Mouse (Mus musculus) right cerebral cortex, postnatal 14 days (tissue): ENCODE data around the gene Per3.
"Not testable (repeated sequence)": the region's sequence is repeated elsewhere in the genome, so short reads cannot be mapped to it uniquely, and the experiment has no call there.

ENCODE experiments used
- DNase-seq: peaks from one replicate; pipeline ENCODE4 v3.0.0; 2022

Gene Per3

GRCm38 (mm10) chr4:151024152-151024551 lies 20.3 kb downstream of the Per3 start:
- DNase-seq = no peak

DNA sequence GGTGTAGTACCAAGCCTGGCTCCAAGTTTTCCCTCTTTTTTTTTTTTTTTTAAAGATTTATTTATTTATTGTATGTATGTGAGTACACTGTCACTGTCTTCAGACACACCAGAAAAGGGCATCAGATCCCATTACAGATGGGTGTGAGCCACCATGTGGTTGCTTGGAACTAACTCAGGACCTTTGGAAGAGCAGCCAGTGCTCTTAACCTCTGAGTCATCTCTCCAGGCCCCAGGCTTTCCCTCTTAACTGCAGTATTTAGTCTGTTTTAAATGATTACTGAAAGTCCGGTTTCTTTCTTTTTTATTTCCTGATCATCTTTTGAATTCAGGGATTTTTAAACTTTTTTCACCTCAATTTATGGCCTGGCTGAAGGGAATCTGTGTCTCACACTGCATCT lies 27.1 kb downstream of the Per3 start:
- not testable (repeated sequence) for DNase-seq

DNA sequence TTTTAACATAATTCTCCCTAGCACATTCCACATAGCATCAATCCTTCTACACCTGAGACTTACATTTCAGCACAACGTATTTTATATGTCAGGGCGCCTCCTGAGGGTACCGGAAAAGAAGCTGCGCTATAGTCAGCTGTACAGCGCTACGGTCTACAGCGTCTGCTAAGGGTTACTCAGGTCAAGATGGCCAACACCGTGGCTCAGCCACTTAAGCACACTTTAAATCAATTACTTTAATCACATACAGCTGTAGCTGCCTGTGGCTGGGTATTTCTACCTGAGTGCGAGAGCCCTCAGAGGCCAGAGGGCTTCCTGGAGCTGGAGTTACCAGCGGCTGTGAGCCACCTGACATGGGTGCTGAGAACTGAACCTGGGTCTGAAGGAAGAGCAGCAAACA lies 28.5 kb downstream of the Per3 start:
- no peak for DNase-seq

DNA sequence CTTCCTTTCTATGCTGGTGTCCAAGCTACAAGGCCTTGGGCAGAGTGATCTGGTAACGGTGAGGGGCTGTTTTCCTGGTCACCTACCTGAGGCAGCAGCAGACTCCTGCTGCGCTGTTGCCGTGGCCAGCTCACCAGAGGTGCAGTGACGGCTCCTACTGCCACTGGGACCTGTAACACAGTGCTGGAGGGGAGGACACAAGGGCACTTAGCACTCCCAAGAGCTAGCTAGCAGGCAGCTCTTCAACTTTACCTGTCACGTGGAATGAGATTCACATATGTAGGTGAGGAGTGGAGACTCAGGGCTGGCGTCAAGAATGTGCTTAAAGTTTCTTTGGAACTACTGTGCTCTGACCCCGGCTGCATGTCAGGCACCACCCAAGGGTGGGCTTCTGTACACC lies 34.1 kb downstream of the Per3 start:
- no peak for DNase-seq

DNA sequence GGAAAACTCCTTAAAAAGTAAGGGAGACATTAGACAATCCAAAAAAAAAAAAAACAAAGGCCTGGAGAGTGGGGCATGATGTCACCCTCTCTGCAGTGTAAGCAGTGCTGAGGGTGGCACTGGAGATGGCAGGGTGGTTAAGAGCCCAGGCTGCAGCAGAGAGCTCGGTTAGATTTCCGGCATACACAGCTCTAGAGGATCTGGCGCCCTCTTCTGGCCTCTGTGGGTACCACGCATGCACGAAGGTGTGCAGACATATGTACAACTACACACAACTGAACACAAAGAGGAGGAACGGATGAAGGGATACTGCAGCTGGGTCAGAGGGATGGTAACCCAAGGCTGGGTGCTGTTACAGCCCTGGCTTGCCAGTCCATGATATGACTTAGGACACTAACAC lies 37.5 kb downstream of the Per3 start:
- peak; percentile 55 for DNase-seq

DNA sequence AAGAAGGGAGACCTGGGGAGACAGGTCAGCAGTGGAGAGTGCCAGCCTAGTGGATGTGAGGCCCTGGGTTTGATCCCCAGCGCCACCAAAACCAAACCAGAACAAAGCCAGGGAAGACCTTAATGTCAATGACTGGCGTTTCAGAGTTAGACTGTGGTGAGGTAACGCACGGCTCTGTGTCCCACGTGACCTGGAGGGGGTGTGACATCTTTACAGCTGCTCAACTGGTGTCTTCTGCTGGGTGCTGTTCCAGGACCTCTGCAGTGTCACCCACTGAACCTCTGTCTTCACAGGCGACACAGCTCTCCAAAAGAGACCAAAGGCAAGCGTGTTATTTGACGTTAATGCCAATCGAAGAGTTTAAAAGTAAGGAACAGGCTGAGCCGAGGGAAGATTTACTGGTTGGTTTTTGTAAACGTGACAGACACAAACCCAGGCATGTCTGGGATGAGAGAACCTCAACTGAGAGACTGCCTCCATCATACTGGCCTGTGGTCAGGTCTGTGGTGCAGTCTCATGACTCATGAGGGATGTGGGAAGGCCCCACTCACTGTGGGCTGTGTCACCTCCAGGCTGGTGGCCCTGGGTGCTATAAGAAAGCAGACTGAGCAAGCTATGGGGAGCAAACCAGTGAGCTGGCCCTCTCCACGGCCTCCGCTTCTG lies 38.7 kb downstream of the Per3 start:
- DNase-seq = no peak

GRCm38 (mm10) chr4:151001397-151001796 lies 43.1 kb downstream of the Per3 start:
- DNase-seq = no peak

DNA sequence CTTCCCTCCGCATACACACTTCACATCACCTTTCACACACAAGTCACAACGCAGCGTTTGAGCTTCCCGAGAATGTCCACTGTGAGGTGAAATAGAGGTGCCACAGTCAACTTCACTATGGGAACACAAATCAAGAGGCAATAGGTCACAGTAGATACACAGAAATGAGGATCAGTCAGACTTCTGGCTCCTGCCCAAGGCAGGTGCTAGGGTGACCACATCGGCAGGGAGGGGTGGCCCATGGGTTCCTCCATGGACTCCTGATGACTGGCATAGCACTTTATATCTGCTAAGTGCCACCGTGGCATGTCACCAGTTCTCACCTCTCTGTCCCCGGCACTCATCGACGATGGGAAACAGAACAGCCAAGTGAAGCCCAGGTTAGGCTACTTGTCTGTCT lies 45.8 kb downstream of the Per3 start:
- DNase-seq = no peak

DNA sequence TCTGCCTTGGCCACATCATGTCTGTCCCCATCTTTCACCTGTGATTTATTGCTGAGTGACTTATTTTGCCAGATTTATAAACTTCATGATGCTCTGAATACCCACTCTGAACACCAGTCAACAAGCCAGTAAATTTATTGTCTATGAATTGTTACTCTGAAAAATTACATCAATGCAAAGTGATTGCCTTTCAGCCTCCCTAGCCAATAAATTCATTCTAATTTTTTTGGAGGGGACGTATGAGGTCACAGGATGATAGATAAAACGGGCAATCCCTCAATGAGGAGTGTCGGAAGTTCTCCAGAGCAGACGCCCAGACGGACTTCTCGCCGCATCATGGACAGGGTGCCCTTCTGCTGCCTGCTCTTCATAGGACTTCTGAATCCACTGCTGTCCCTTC lies 47.7 kb downstream of the Per3 start, which contains the start of gene Uts2:
TSS of gene Uts2 (plus strand) at position 301 of the 400 bp plus-strand sequence.
- DNase-seq = no peak

DNA sequence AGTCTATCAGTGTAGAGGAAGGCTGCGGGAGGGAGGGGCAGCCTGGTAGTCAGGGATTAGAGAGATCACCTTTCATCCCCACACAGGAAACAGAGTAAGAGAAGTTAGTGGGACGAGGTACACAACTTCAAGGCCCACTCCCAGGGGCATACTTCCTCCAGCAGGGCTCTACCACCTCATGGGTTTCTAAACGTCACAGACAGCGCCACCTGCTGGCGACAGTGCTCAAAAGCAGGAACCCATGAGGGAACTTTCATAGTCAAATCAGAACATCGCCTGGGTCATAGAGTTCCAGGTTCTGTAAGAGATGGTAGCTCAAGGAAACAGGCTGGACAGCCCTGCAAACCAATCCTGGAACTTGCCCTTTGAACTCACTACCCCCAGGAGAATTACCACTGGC lies 54.3 kb downstream of the Per3 start:
- peak; percentile 33 for DNase-seq

GRCm38 (mm10) chr4:150980153-150980552 lies 64.3 kb downstream of the Per3 start:
- no peak for DNase-seq

GRCm38 (mm10) chr4:150979455-150979854 lies 65.0 kb downstream of the Per3 start:
- no peak for DNase-seq

GRCm38 (mm10) chr4:150978156-150978910 lies 66.1 kb downstream of the Per3 start:
- no peak for DNase-seq

GRCm38 (mm10) chr4:150975145-150975544 lies 69.3 kb downstream of the Per3 start:
- no peak for DNase-seq

- DNase-seq = no peak
Measured at GRCm38 (mm10) chr4:150973264-150973663, 71.2 kb downstream of the Per3 start.

- DNase-seq = no peak
Measured at GRCm38 (mm10) chr4:150968956-150969355, 75.5 kb downstream of the Per3 start.

- peak; percentile 67 for DNase-seq
Measured at GRCm38 (mm10) chr4:150966556-150966955, 77.9 kb downstream of the Per3 start.

DNA sequence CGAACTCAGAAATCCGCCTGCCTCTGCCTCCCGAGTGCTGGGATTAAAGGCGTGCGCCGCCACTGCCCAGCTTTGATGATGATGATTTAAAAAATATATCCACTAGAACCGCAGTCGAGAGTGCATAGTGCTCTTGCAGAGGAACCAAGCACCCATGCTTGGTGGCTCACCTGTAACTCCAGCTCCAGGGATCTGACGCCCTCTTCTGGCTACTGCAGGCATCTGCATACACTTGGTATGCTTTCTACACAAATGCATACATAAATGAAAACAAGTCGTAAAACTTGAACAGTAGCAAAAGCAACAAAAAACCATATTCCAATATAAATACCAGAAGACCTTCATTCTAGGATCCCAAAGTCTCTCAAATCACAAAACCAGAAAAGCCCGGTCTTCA lies 78.9 kb downstream of the Per3 start:
- no peak for DNase-seq

DNA sequence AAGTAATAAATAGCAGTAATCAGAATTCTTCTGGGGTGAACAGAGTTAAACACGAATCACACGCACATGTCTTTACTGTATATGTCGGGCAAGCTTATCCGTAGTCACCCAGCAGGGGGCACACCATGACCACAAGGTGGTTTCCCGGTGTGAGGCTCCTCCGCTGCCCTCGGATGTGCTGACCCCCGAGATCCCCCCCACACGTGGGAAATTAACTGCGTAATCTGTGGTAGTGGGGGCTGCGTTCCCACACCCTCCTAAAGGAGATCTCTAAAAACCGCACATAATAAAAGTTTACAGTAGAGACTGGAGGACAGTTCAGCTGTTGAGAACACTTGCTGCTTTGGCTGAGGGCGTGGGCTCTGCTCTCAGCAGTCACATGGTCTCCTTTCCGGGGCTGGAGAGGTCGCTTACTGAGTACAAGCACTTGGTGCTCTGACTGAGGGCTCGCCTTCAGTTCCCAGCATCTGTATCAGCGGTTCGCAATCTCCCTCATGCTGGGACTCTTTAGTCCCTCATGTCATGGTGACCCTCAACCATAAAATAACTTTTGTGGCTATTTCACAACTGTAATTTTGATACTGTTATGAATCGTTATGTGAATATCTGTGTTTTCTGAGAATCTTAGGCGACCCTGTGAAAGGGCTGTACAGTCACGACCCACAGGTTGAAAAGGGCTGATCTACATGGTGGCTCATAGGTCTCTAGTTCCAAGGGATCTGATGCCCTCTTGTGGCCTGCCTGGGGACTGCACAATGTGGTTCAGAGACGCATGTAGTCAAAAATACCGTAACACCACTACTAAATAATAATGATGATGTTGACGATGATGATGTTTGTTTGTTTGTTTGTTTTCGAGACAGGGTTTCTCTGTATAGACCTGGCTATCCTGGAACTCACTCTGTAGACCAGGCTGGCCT lies 79.6 kb downstream of the Per3 start:
- peak; percentile 91 for DNase-seq

GRCm38 (mm10) chr4:150963711-150964110 lies 80.8 kb downstream of the Per3 start:
- no peak for DNase-seq

- no peak for DNase-seq
Measured at GRCm38 (mm10) chr4:150962231-150962630, 82.2 kb downstream of the Per3 start.

DNA sequence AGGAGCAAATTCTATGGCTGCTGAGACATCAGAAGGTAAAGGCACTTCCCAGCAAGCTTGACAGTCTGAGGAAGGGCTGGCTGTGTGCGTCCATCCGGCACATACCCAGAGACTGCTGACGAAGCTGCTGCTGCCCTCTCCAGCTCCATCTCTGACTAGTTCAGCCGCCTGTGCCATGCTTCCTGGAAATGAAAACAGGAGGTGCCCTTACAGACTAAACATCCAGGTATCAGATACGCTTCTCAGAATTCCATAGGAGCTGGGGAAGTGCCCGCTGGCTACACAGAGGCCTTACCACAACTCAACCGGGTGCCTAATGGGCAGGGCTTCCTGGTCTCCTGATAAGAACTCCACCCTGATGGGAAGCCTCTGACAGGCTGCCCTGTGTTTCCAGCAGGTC lies 85.9 kb downstream of the Per3 start:
- no peak for DNase-seq

- DNase-seq = no peak
Measured at GRCm38 (mm10) chr4:150957106-150957458, 87.4 kb downstream of the Per3 start.
